In the genomic region with DNA sequence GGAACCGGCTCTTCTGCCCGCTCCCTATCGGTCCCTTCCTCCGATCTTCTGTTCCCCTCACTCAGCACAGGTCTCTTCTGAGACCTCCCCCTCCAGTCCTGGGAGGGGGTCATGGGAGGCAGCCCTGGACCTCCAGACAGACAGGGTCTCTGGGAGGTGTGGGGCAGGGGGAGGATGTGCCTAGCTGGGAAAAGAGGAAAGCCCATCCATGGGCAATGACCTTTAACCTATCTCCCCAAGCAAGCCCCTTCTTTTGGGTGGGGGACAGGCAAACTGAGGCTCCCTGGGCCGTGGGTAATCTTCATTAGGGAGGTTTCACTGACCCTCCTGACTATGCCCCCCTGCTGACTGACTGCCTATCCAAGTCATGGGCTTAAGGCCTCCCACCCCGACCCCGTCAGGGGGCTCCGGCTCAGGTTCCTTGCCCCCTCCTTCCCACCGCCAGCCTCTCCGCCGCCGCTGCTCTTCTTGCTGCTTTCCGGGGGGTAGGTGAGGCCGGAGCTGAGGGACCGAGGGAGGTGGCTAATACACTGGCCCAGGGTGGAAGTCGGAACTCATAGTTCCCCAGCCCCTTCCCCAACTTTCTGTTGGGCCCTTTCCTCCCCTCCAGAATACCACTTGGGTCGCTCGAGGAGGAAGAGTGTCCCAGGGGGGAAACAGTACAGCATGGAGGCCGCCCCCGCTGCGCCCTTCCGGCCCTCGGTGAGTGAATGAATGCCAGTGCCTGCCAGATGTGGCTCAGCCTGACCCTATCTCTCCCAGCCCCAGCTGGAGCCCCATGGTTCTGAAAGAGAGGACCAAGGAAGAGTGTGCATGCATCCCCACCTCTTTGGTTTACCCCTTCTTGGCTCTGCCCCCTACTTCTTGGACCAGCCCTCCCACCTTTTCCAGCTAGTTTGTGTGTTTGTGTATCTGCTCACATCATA, we compare ENCODE assay signal across 7 mouse cellular contexts. TPM values are rescaled to one million over a fixed set of nuclear protein-coding genes. Genes with fewer than 3 reads are reported as not detected.
DNase-seq lines count a peak whose midpoint lies in the region; ATAC-seq and TF ChIP-seq lines count a peak whose summit lies in the region.

No protein-coding gene starts in this region.

- H3K36me3 ChIP-seq in lung, postnatal 0 days (ENCODE audit: insufficient read depth, low read length) = 0 out of 2 replicates have a peak, but pooled peaks cover 2% of the 10 kb centered on the region
- H3K36me3 ChIP-seq in forebrain, embryonic 14.5 days (ENCODE audit: control insufficient read depth, insufficient read depth, low read length) = peaks cover 28% of the 10 kb centered on the region
- no peaks in the 10 kb centered on the region; the same call in 1 of the 2 replicates for H3K36me3 ChIP-seq in limb, embryonic 11.5 days (ENCODE audit: control insufficient read depth, insufficient read depth, low read length)
- peaks cover 15% of the 10 kb centered on the region; the same call in 1 of the 2 replicates for H3K36me3 ChIP-seq in stomach, embryonic 14.5 days (ENCODE audit: control insufficient read depth, insufficient read depth, low read length)

- H3K27ac ChIP-seq in lung, postnatal 0 days (ENCODE audit: low read length) = no peak overlapping the region
- peak overlapping the region; percentile 71; the same call in 1 of the 2 replicates for H3K27ac ChIP-seq in forebrain, embryonic 14.5 days (ENCODE audit: low read depth, low read length)
- H3K27ac ChIP-seq in limb, embryonic 11.5 days (replicated peaks; ENCODE audit: low read depth, low read length) = peak overlapping the region; percentile 68; the same call in 1 of the 2 replicates
- no peak overlapping the region for H3K27ac ChIP-seq in stomach, embryonic 14.5 days (ENCODE audit: low read length)

- WGBS in lung, postnatal 0 days = 17% methylated on average over 21 of the region's 23 CpGs
- WGBS in forebrain, embryonic 14.5 days = 3% methylated on average over 23 of the region's 23 CpGs
- WGBS in limb, embryonic 11.5 days = under 1% methylated on average over 22 of the region's 23 CpGs
- WGBS in stomach, embryonic 14.5 days = 10% methylated on average over 22 of the region's 23 CpGs

- peak overlapping the region; percentile 14 for H3K4me3 ChIP-seq in lung, postnatal 0 days (ENCODE audit: low read depth, low read length)
- H3K4me3 ChIP-seq in forebrain, embryonic 14.5 days (ENCODE audit: low read depth, low read length) = peak overlapping the region; percentile 32
- peak overlapping the region; percentile 38 for H3K4me3 ChIP-seq in limb, embryonic 11.5 days (ENCODE audit: low read depth, low read length)
- peak overlapping the region; percentile 23 for H3K4me3 ChIP-seq in stomach, embryonic 14.5 days (ENCODE audit: low read depth, low read length)

- no peaks in the 10 kb centered on the region for H3K27me3 ChIP-seq in lung, postnatal 0 days (replicated peaks; ENCODE audit: insufficient read depth, low read length)
- H3K27me3 ChIP-seq in forebrain, embryonic 14.5 days (replicated peaks; ENCODE audit: control insufficient read depth, insufficient read depth, low read length) = no peaks in the 10 kb centered on the region
- H3K27me3 ChIP-seq in limb, embryonic 11.5 days (ENCODE audit: control insufficient read depth, insufficient read depth, low read length) = no peaks in the 10 kb centered on the region
- H3K27me3 ChIP-seq in stomach, embryonic 14.5 days (ENCODE audit: control insufficient read depth, insufficient read depth, low read length) = no peaks in the 10 kb centered on the region

- ATAC-seq in lung, postnatal 0 days = no peak
- no peak; the same call in 1 of the 2 replicates for ATAC-seq in forebrain, embryonic 14.5 days
- ATAC-seq in limb, embryonic 11.5 days (ENCODE audit: insufficient number of reproducible peaks, low FRiP score, low TSS enrichment, low read depth) = no peak
- no peak; the same call in 1 of the 2 replicates for ATAC-seq in stomach, embryonic 14.5 days (ENCODE audit: insufficient number of reproducible peaks, insufficient read depth, low FRiP score, low read depth)

- no peak for TF ChIP-seq CTCF in lung, postnatal 0 days (IDR thresholded peaks at IDR 0.05)

- DNase-seq in lung, postnatal 0 days (ENCODE audit: low spot score) = no peak
- no peak for DNase-seq in lung, adult 18-20 months
- DNase-seq in forebrain, embryonic 14.5 days (ENCODE audit: low spot score) = no peak
- peak; percentile 38 for DNase-seq in limb, embryonic 11.5 days (ENCODE audit: low spot score)
- DNase-seq in retina, embryonic 14.5 days (ENCODE audit: low spot score) = no peak
- DNase-seq in ovary, adult 18-20 months (ENCODE audit: low spot score) = no peak

- H3K4me2 ChIP-seq in lung, postnatal 0 days (replicated peaks; ENCODE audit: low read depth, low read length) = peak overlapping the region; percentile 41
- H3K4me2 ChIP-seq in forebrain, embryonic 14.5 days (ENCODE audit: low read length) = peak overlapping the region; percentile 91
- H3K4me2 ChIP-seq in limb, embryonic 11.5 days (ENCODE audit: low read depth, severe bottlenecking) = peak overlapping the region; percentile 97
- H3K4me2 ChIP-seq in stomach, embryonic 14.5 days (replicated peaks; ENCODE audit: low read depth, low read length) = peak overlapping the region; percentile 58

- no peak for TF ChIP-seq EP300 in lung, postnatal 0 days (IDR thresholded peaks at IDR 0.05)

- H3K4me1 ChIP-seq in lung, postnatal 0 days (ENCODE audit: insufficient read depth, low read depth, low read length) = peaks cover 15% of the 10 kb centered on the region; the same call in 1 of the 2 replicates
- H3K4me1 ChIP-seq in forebrain, embryonic 14.5 days (ENCODE audit: control insufficient read depth, insufficient read depth, low read length) = peaks cover 43% of the 10 kb centered on the region
- peaks cover 50% of the 10 kb centered on the region for H3K4me1 ChIP-seq in limb, embryonic 11.5 days (ENCODE audit: control insufficient read depth, insufficient read depth, low read length)
- H3K4me1 ChIP-seq in stomach, embryonic 14.5 days (ENCODE audit: control insufficient read depth, insufficient read depth, low read length) = peaks cover 44% of the 10 kb centered on the region

- no peaks in the 10 kb centered on the region for H3K9me3 ChIP-seq in lung, postnatal 0 days (ENCODE audit: low read length)
- H3K9me3 ChIP-seq in forebrain, embryonic 14.5 days (replicated peaks; ENCODE audit: control insufficient read depth, low read length) = no peaks in the 10 kb centered on the region
- no peaks in the 10 kb centered on the region for H3K9me3 ChIP-seq in limb, embryonic 11.5 days (ENCODE audit: control insufficient read depth, low read length)
- no peaks in the 10 kb centered on the region for H3K9me3 ChIP-seq in stomach, embryonic 14.5 days (ENCODE audit: control insufficient read depth, low read depth, low read length)

- H3K9ac ChIP-seq in lung, postnatal 0 days (replicated peaks; ENCODE audit: low read depth) = peak overlapping the region; percentile 12; the same call in 1 of the 2 replicates
- peak overlapping the region; percentile 63 for H3K9ac ChIP-seq in forebrain, embryonic 14.5 days (ENCODE audit: low read length)
- peak overlapping the region; percentile 63 for H3K9ac ChIP-seq in limb, embryonic 11.5 days (ENCODE audit: low read length)
- H3K9ac ChIP-seq in stomach, embryonic 14.5 days (replicated peaks; ENCODE audit: low read depth, low read length) = no peak overlapping the region

RNA-seq across cellular contexts. Expression of a gene that starts 11.2 kb away (rescaled TPM):
- polyA plus RNA-seq in lung, postnatal 0 days (2015; fragmentation: Nextera tagmentation; extraction: Ambion mirVana) = 1.0 and 1.4 TPM in 2 replicates
- 4.2 and 4.9 TPM in 2 replicates for polyA plus RNA-seq in forebrain, embryonic 14.5 days (2014; fragmentation: Nextera tagmentation; extraction: Ambion mirVana)
- polyA plus RNA-seq in limb, embryonic 11.5 days (2014; fragmentation: Nextera tagmentation; extraction: Ambion mirVana) = 3.1 and 3.5 TPM in 2 replicates
- polyA plus RNA-seq in stomach, embryonic 14.5 days (2014; fragmentation: Nextera tagmentation; extraction: Ambion mirVana) = 3.0 and 3.3 TPM in 2 replicates

RNA-seq across cellular contexts. Expression of a gene that starts 12.8 kb away (rescaled TPM):
- 179 and 180 TPM in 2 replicates for polyA plus RNA-seq in lung, postnatal 0 days (2015; fragmentation: Nextera tagmentation; extraction: Ambion mirVana)
- 137 and 150 TPM in 2 replicates for polyA plus RNA-seq in forebrain, embryonic 14.5 days (2014; fragmentation: Nextera tagmentation; extraction: Ambion mirVana)
- 164 and 170 TPM in 2 replicates for polyA plus RNA-seq in limb, embryonic 11.5 days (2014; fragmentation: Nextera tagmentation; extraction: Ambion mirVana)
- polyA plus RNA-seq in stomach, embryonic 14.5 days (2014; fragmentation: Nextera tagmentation; extraction: Ambion mirVana) = 152 and 161 TPM in 2 replicates

RNA-seq across cellular contexts. Expression of a gene that starts 19.4 kb away (rescaled TPM):
- polyA plus RNA-seq in lung, postnatal 0 days (2015; fragmentation: Nextera tagmentation; extraction: Ambion mirVana) = 15.2 and 16.2 TPM in 2 replicates
- 10.0 and 12.1 TPM in 2 replicates for polyA plus RNA-seq in forebrain, embryonic 14.5 days (2014; fragmentation: Nextera tagmentation; extraction: Ambion mirVana)
- polyA plus RNA-seq in limb, embryonic 11.5 days (2014; fragmentation: Nextera tagmentation; extraction: Ambion mirVana) = 4.7 and 5.0 TPM in 2 replicates
- 8.9 and 9.9 TPM in 2 replicates for polyA plus RNA-seq in stomach, embryonic 14.5 days (2014; fragmentation: Nextera tagmentation; extraction: Ambion mirVana)

RNA-seq across cellular contexts. Expression of a gene that starts 20.8 kb away (rescaled TPM):
- 9.3 and 9.9 TPM in 2 replicates for polyA plus RNA-seq in lung, postnatal 0 days (2015; fragmentation: Nextera tagmentation; extraction: Ambion mirVana)
- 9.1 and 10.0 TPM in 2 replicates for polyA plus RNA-seq in forebrain, embryonic 14.5 days (2014; fragmentation: Nextera tagmentation; extraction: Ambion mirVana)
- 11.5 and 14.0 TPM in 2 replicates for polyA plus RNA-seq in limb, embryonic 11.5 days (2014; fragmentation: Nextera tagmentation; extraction: Ambion mirVana)
- polyA plus RNA-seq in stomach, embryonic 14.5 days (2014; fragmentation: Nextera tagmentation; extraction: Ambion mirVana) = 9.8 and 10.5 TPM in 2 replicates

RNA-seq across cellular contexts. Expression of a gene that starts 35.3 kb away (rescaled TPM):
- polyA plus RNA-seq in lung, postnatal 0 days (2015; fragmentation: Nextera tagmentation; extraction: Ambion mirVana) = 0.35 and 0.44 TPM in 2 replicates
- polyA plus RNA-seq in forebrain, embryonic 14.5 days (2014; fragmentation: Nextera tagmentation; extraction: Ambion mirVana) = 2.4 and 3.0 TPM in 2 replicates
- 7.3 and 9.8 TPM in 2 replicates for polyA plus RNA-seq in limb, embryonic 11.5 days (2014; fragmentation: Nextera tagmentation; extraction: Ambion mirVana)
- 7.1 and 8.2 TPM in 2 replicates for polyA plus RNA-seq in stomach, embryonic 14.5 days (2014; fragmentation: Nextera tagmentation; extraction: Ambion mirVana)

Comparison
In these comparisons a context has a peak if more than half of its experiments do, and no peak if none do; other contexts are left out.
1. H3K27ac ChIP-seq: peak in forebrain, embryonic 14.5 days (single experiment) and limb, embryonic 11.5 days (single experiment); none in lung, postnatal 0 days (single experiment) and stomach, embryonic 14.5 days (single experiment).
2. H3K4me2 ChIP-seq: peak in every context shown above with its lines; median percentile 97 in limb, embryonic 11.5 days; 91 in forebrain, embryonic 14.5 days; 58 in stomach, embryonic 14.5 days; 41 in lung, postnatal 0 days.
3. Peak in every context shown above with its lines, with median percentiles within 50 percentile points of each other: H3K4me3 ChIP-seq.